Mouse (Mus musculus): Measurements from ENCODE around the gene Hcfc1. TPM values are rescaled to one million over a fixed set of nuclear protein-coding genes. Genes with fewer than 3 reads are reported as not detected.

Gene Hcfc1
- polyA plus RNA-seq, 1 experiment from 2014 or later = 52.1 TPM

DNA sequence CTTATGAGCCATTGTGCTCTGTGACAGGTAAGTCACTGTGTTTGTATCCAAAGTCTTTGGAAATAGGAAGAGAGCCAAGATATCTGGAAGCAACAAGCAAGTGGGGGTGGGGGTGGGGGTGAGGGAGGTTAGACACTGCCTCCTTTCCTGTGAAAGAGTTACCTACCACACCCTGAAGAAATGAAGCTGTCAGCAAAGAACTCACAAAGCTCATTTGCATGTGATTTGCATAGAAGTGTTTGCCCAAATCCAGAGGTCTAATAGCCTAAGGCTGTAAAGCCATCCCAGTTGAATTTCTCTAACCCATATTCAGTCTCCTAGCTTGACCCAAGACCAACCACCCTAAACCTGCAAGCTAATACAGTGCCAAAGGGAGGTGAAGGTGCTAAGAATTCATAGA, 55.7 kb downstream of the Hcfc1 start:
- no peak overlapping the region for H3K27ac ChIP-seq (ENCODE audit: low read depth, low read length)
- ATAC-seq (replicated peaks; ENCODE audit: insufficient number of reproducible peaks, low FRiP score, low TSS enrichment) = no peak
- no peaks in the 10 kb centered on the region for H3K27me3 ChIP-seq (ENCODE audit: control insufficient read depth, insufficient read depth, low read length)
- no peak overlapping the region for H3K4me3 ChIP-seq (ENCODE audit: low read depth, low read length)
- peaks cover 2% of the 10 kb centered on the region; the same call in 1 of the 2 replicates for H3K4me1 ChIP-seq (ENCODE audit: control insufficient read depth, insufficient read depth, low read length)
- H3K36me3 ChIP-seq (ENCODE audit: control insufficient read depth, insufficient read depth, low read length) = no peaks in the 10 kb centered on the region
- no peak overlapping the region for H3K9ac ChIP-seq (ENCODE audit: low read depth, low read length)
- no peak overlapping the region; the same call in 1 of the 2 replicates for H3K4me2 ChIP-seq
- H3K9me3 ChIP-seq (replicated peaks; ENCODE audit: control insufficient read depth, low read length) = no peaks in the 10 kb centered on the region

DNA sequence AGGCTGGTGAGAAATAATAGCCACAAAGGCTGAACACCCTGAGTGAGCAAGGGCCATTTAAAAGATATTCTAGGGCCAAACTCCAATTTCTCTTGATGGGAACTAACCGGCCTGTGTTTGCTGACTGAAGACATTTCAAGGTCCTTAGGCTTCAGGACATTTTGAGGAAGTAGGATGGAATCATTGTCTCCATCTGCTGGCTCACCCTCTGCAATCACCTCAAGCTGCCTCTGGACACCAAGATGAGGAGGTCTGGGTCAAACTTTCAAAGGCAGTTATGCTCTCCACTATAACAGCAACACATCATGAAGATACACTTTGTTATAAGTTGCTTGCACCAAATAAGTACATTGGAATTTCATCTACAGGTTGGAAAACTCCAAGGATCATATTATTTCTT, 56.1 kb downstream of the Hcfc1 start:
- whole genome bisulfite sequencing (ENCODE audit: insufficient replicate concordance) = 79% methylated on average over 1 of the region's 1 CpGs
- Histone ChIP-seq H3K4me1 (ENCODE audit: control insufficient read depth, insufficient read depth, low read length) (peaks cover 2% of the 10 kb centered on the region; the same call in 1 of the 2 replicates), H3K9ac (ENCODE audit: low read depth, low read length) (no peak overlapping the region), H3K27ac (ENCODE audit: low read depth, low read length) (no peak overlapping the region), H3K27me3 (ENCODE audit: control insufficient read depth, insufficient read depth, low read length) (no peaks in the 10 kb centered on the region), H3K9me3 (replicated peaks; ENCODE audit: control insufficient read depth, low read length) (no peaks in the 10 kb centered on the region), H3K4me3 (ENCODE audit: low read depth, low read length) (no peak overlapping the region), H3K36me3 (ENCODE audit: control insufficient read depth, insufficient read depth, low read length) (no peaks in the 10 kb centered on the region), H3K4me2 (no peak overlapping the region)
- ATAC-seq (replicated peaks; ENCODE audit: insufficient number of reproducible peaks, low FRiP score, low TSS enrichment) = no peak

DNA sequence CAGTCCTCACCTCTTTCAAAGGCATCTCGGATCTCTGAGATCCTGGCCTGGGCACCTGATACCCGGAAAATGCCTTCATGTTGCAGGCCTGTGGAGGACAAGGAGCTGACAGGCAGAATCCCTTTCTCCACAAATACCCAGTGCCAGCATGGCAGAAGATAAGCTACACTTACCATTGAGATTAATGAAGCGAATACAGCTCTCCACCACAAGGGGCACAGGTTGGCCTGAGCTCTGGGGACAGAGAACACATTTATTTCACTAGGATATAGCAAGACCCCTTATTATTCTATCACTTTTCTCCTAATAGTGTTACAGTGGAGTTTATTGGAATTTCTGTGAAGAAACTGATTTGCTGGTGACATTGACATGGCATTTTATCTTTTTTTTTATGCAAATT, 68.2 kb downstream of the Hcfc1 start:
- H3K27me3 ChIP-seq (ENCODE audit: control insufficient read depth, insufficient read depth, low read length) = peaks cover 2% of the 10 kb centered on the region; the same call in 1 of the 2 replicates
- ATAC-seq (replicated peaks; ENCODE audit: insufficient number of reproducible peaks, low FRiP score, low TSS enrichment) = no peak
- no peak overlapping the region for H3K27ac ChIP-seq (ENCODE audit: low read depth, low read length)
- no peaks in the 10 kb centered on the region for H3K9me3 ChIP-seq (replicated peaks; ENCODE audit: control insufficient read depth, low read length)
- no peaks in the 10 kb centered on the region for H3K36me3 ChIP-seq (ENCODE audit: control insufficient read depth, insufficient read depth, low read length)
- H3K9ac ChIP-seq (ENCODE audit: low read depth, low read length) = no peak overlapping the region
- WGBS (ENCODE audit: insufficient replicate concordance) = 52% methylated on average over 3 of the region's 3 CpGs
- no peak overlapping the region for H3K4me3 ChIP-seq (ENCODE audit: low read depth, low read length)
- no peak overlapping the region for H3K4me2 ChIP-seq
- H3K4me1 ChIP-seq (ENCODE audit: control insufficient read depth, insufficient read depth, low read length) = no peaks in the 10 kb centered on the region

DNA sequence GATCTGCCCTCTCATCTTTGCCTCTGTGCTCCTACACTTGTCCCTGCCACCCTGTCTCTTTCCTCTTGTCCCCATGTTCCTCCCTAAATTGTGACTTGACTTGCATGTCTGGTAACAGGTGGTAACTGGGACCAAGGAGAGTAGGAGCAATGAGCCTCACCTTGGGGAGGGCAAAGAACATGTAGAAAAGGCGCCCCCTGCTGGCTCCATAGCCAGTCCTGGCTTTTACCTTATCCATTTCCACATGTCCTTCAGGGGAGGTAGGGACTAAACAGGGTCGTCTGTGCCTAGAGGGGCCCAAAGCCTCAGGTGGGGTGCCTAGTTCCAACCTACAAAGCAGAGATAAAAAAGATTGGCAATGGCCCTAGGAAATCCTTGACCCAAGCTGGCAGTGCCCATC, 70.4 kb downstream of the Hcfc1 start, which contains the start of gene L1cam:
Gene L1cam, minus strand, starts transcription at position 387 of the 400 bp plus-strand sequence.
- Histone ChIP-seq H3K9me3 (replicated peaks; ENCODE audit: control insufficient read depth, low read length) (no peaks in the 10 kb centered on the region), H3K4me1 (ENCODE audit: control insufficient read depth, insufficient read depth, low read length) (no peaks in the 10 kb centered on the region), H3K9ac (ENCODE audit: low read depth, low read length) (no peak within 1 kb of the TSS), H3K36me3 (ENCODE audit: control insufficient read depth, insufficient read depth, low read length) (no peaks in the 10 kb centered on the region), H3K27me3 (ENCODE audit: control insufficient read depth, insufficient read depth, low read length) (peaks cover 2% of the 10 kb centered on the region; the same call in 1 of the 2 replicates), H3K27ac (ENCODE audit: low read depth, low read length) (no peak within 1 kb of the TSS), H3K4me3 (ENCODE audit: low read depth, low read length) (no peak within 1 kb of the TSS), H3K4me2 (no peak within 1 kb of the TSS)
- no peak for ATAC-seq (replicated peaks; ENCODE audit: insufficient number of reproducible peaks, low FRiP score, low TSS enrichment)
- WGBS (ENCODE audit: insufficient replicate concordance) = 14% methylated on average over 2 of the region's 2 CpGs

DNA sequence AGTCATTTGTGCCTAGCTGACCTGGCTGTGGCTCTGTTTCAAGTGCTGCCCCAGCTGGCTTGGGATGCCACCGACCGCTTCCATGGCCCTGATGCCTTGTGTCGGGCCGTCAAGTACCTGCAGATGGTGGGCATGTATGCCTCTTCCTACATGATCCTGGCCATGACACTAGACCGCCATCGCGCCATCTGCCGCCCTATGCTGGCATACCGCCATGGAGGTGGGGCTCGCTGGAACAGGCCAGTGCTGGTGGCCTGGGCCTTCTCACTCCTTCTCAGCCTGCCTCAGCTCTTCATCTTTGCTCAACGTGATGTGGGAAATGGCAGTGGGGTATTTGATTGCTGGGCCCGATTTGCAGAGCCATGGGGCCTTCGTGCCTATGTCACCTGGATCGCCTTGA, 73.3 kb downstream of the Hcfc1 start:
- peaks cover 2% of the 10 kb centered on the region; the same call in 1 of the 2 replicates for H3K27me3 ChIP-seq (ENCODE audit: control insufficient read depth, insufficient read depth, low read length)
- no peaks in the 10 kb centered on the region for H3K9me3 ChIP-seq (replicated peaks; ENCODE audit: control insufficient read depth, low read length)
- H3K9ac ChIP-seq (ENCODE audit: low read depth, low read length) = no peak overlapping the region
- no peak for ATAC-seq (replicated peaks; ENCODE audit: insufficient number of reproducible peaks, low FRiP score, low TSS enrichment)
- 90% methylated on average over 14 of the region's 14 CpGs for WGBS (ENCODE audit: insufficient replicate concordance)
- H3K36me3 ChIP-seq (ENCODE audit: control insufficient read depth, insufficient read depth, low read length) = no peaks in the 10 kb centered on the region
- no peaks in the 10 kb centered on the region for H3K4me1 ChIP-seq (ENCODE audit: control insufficient read depth, insufficient read depth, low read length)
- no peak overlapping the region for H3K4me3 ChIP-seq (ENCODE audit: low read depth, low read length)
- H3K4me2 ChIP-seq = no peak overlapping the region
- H3K27ac ChIP-seq (ENCODE audit: low read depth, low read length) = no peak overlapping the region

Other genes with a start within 250 kb of the Hcfc1 start
- gene Abcd1, start 249.8 kb downstream of the Hcfc1 start, polyA plus RNA-seq (2014; fragmentation: Nextera tagmentation; extraction: Ambion mirVana) = 8.1 and 9.2 TPM in 2 replicates
- gene Plxnb3, start 209.3 kb downstream of the Hcfc1 start, polyA plus RNA-seq (2014; fragmentation: Nextera tagmentation; extraction: Ambion mirVana) = 0.16 and 0.27 TPM in 2 replicates
- gene Srpk3, start 192.0 kb downstream of the Hcfc1 start, polyA plus RNA-seq (2014; fragmentation: Nextera tagmentation; extraction: Ambion mirVana) = 52.6 and 57.9 TPM in 2 replicates
- gene Idh3g, start 179.5 kb downstream of the Hcfc1 start, polyA plus RNA-seq (2014; fragmentation: Nextera tagmentation; extraction: Ambion mirVana) = 285 and 302 TPM in 2 replicates
- 159 and 162 TPM in 2 replicates for gene Ssr4, start 179.3 kb downstream of the Hcfc1 start, polyA plus RNA-seq (2014; fragmentation: Nextera tagmentation; extraction: Ambion mirVana)
- 0.33 and 0.46 TPM in 2 replicates for gene Pdzd4, start 141.4 kb downstream of the Hcfc1 start, polyA plus RNA-seq (2014; fragmentation: Nextera tagmentation; extraction: Ambion mirVana)
- gene Avpr2, start 74.3 kb downstream of the Hcfc1 start, polyA plus RNA-seq (2014; fragmentation: Nextera tagmentation; extraction: Ambion mirVana) = not detected in 2 replicates
- gene L1cam, start 70.3 kb downstream of the Hcfc1 start, polyA plus RNA-seq (2014; fragmentation: Nextera tagmentation; extraction: Ambion mirVana) = 1.3 and 2.2 TPM in 2 replicates
- gene Arhgap4, start 44.5 kb downstream of the Hcfc1 start, polyA plus RNA-seq (2014; fragmentation: Nextera tagmentation; extraction: Ambion mirVana) = 0.96 and 1.3 TPM in 2 replicates
- gene Naa10, start 44.4 kb downstream of the Hcfc1 start, polyA plus RNA-seq (2014; fragmentation: Nextera tagmentation; extraction: Ambion mirVana) = 94.3 and 96.5 TPM in 2 replicates
- 51.6 and 64.0 TPM in 2 replicates for gene Renbp, start 35.5 kb downstream of the Hcfc1 start, polyA plus RNA-seq (2014; fragmentation: Nextera tagmentation; extraction: Ambion mirVana)
- 39.3 and 40.7 TPM in 2 replicates for gene Irak1, start 57.6 kb upstream of the Hcfc1 start, polyA plus RNA-seq (2014; fragmentation: Nextera tagmentation; extraction: Ambion mirVana)
- not detected in 2 replicates for gene Opn1mw, start 161.1 kb upstream of the Hcfc1 start, polyA plus RNA-seq (2014; fragmentation: Nextera tagmentation; extraction: Ambion mirVana)
- 9.8 and 11.9 TPM in 2 replicates for gene Mecp2, start 169.0 kb upstream of the Hcfc1 start, polyA plus RNA-seq (2014; fragmentation: Nextera tagmentation; extraction: Ambion mirVana)
- gene Tex28, start 201.5 kb upstream of the Hcfc1 start, polyA plus RNA-seq (2014; fragmentation: Nextera tagmentation; extraction: Ambion mirVana) = not detected in 2 replicates
- not detected in 2 replicates for gene Tktl1, start 210.9 kb upstream of the Hcfc1 start, polyA plus RNA-seq (2014; fragmentation: Nextera tagmentation; extraction: Ambion mirVana)

Measured in heart, embryonic 11.5 days (tissue).